In the genomic region with DNA sequence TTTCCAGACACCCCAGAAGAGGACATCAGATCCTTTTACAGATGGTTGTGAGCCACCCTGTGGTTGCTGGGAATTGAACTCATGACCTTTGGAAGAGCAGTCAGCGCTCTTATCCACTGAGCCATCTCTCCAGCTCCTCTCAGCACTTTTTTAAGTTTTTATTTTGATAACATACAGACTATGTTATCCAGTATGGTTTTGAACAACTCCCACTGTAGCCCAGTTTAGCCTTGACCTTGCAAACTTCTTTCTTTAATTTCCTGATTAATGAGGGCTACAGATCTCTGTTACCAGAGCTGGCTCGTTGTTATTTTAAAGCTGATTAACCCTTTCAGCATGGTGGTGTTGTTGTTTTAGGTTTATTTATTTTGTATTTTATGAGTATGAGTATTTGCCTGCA, we compare ENCODE assay signal across 20 mouse cellular contexts.
"Had no signal": no experiment of that assay in that cellular context is flagged by ENCODE, and none has a peak within 500 bp of the region (broad histone marks: within the 10 kb centered on the region; RNA-seq: fewer than 3 reads in every experiment).

No protein-coding gene starts in this region.

- H3K4me3 ChIP-seq: midbrain, embryonic 10.5 days; midbrain, embryonic 12.5 days; myocyte; neural tube, embryonic 13.5 days; neural tube, embryonic 15.5 days; stomach, embryonic 15.5 days had no signal

- H3K9me3 ChIP-seq: midbrain, embryonic 10.5 days; midbrain, embryonic 12.5 days; neural tube, embryonic 13.5 days; neural tube, embryonic 15.5 days; stomach, embryonic 15.5 days had no signal

- H3K27ac ChIP-seq: midbrain, embryonic 10.5 days; midbrain, embryonic 12.5 days; neural tube, embryonic 13.5 days; neural tube, embryonic 15.5 days; stomach, embryonic 15.5 days; stomach, postnatal 0 days had no signal

- DNase-seq: lung, adult 18-20 months; lung, embryonic 14.5 days; lung, postnatal 4 days; midbrain, embryonic 14.5 days; retina, postnatal 1 day; right cerebral cortex, adult 18-20 months; right cerebral cortex, postnatal 25 days; right cerebral cortex, postnatal 4 days; spleen, adult 18-20 months; thymus, adult 2 months; thymus, postnatal 25 days; thymus, postnatal 4 days had no signal

- H3K4me1 ChIP-seq: midbrain, embryonic 10.5 days; midbrain, embryonic 12.5 days; neural tube, embryonic 13.5 days; neural tube, embryonic 15.5 days had no signal

- H3K9ac ChIP-seq: lung, embryonic 14.5 days; midbrain, embryonic 12.5 days; neural tube, embryonic 13.5 days; neural tube, embryonic 15.5 days; stomach, embryonic 15.5 days had no signal

- H3K27me3 ChIP-seq: midbrain, embryonic 12.5 days; neural tube, embryonic 13.5 days; neural tube, embryonic 15.5 days; stomach, embryonic 15.5 days had no signal

- H3K4me2 ChIP-seq: lung, embryonic 14.5 days; midbrain, embryonic 12.5 days; neural tube, embryonic 13.5 days; neural tube, embryonic 15.5 days; stomach, embryonic 15.5 days had no signal

- H3K36me3 ChIP-seq: midbrain, embryonic 10.5 days; midbrain, embryonic 12.5 days; neural tube, embryonic 13.5 days; neural tube, embryonic 15.5 days; stomach, embryonic 15.5 days had no signal

- ATAC-seq: midbrain, embryonic 16.5 days had no signal
